Mouse (Mus musculus) lung, embryonic 14.5 days (tissue): ENCODE results near the gene Col4a1. TPM values are rescaled to one million over a fixed set of nuclear protein-coding genes. Genes with fewer than 3 reads are reported as not detected.

Source experiments
- ATAC-seq: fragments of 200-750 bp; cut with Nextera tagmentation; 2 replicates; pipeline ENCODE4 v1.8.0; 2017; ENCODE audit warnings: mild to moderate bottlenecking, moderate TSS enrichment, moderate library complexity; ENCODE audit not compliant: insufficient read depth
- DNase-seq: peaks from one replicate; pipeline ENCODE4 v3.0.0-alpha.2; 2015
- H3K27ac ChIP-seq: fragments of 300-500 bp; sonication (generic); 2 replicates; pipeline ENCODE4 v1.5.1; 2014; ENCODE audit warnings: low read depth, mild to moderate bottlenecking, moderate library complexity
- H3K27me3 ChIP-seq: fragments of 300-500 bp; sonication (generic); 2 replicates; pipeline ENCODE4 v1.6.1; 2014; ENCODE audit warnings: low read length, control low read depth; ENCODE audit not compliant: insufficient read depth
- H3K36me3 ChIP-seq: fragments of 300-500 bp; sonication (generic); 2 replicates; pipeline ENCODE4 v1.6.1; 2014; ENCODE audit warnings: control low read depth; ENCODE audit not compliant: insufficient read depth
- H3K4me1 ChIP-seq: fragments of 300-500 bp; sonication (generic); 2 replicates; pipeline ENCODE4 v1.6.1; 2014; ENCODE audit warnings: antibody characterized with exemption, control low read depth; ENCODE audit not compliant: insufficient read depth
- H3K4me2 ChIP-seq: fragments of 300-500 bp; sonication (generic); 2 replicates; pipeline ENCODE4 v1.6.1; 2014; ENCODE audit warnings: mild to moderate bottlenecking
- H3K4me3 ChIP-seq: fragments of 300-500 bp; sonication (generic); 2 replicates; pipeline ENCODE4 v1.5.1; 2014; ENCODE audit warnings: low read depth, low read length
- H3K9ac ChIP-seq: fragments of 300-500 bp; sonication (generic); 2 replicates; pipeline ENCODE4 v1.6.1; 2014
- H3K9me3 ChIP-seq: fragments of 300-500 bp; sonication (generic); 2 replicates; pipeline ENCODE4 v1.6.1; 2016; ENCODE audit warnings: low read depth, low read length, control low read depth
- CTCF ChIP-seq: IDR thresholded peaks from 2 replicates; pipeline ENCODE4 v1.5.1; 2016; ENCODE audit warnings: antibody characterized with exemption, low read depth
- WGBS: fragments of 180-500 bp; shearing (Covaris S2); extraction: QIAGEN DNeasy Blood & Tissue Kit; methylation state at CpG from one replicate; pipeline ENCODE4 v1.1.7; 2014; 5-methylcytosine and 5-hydroxymethylcytosine counted together
- polyA plus RNA-seq: library from polyadenylated mRNA; unstranded; fragments of >200 nt; fragmentation: Nextera tagmentation; extraction: Ambion mirVana; gene quantifications from 2 replicates; pipeline ENCODE4 v1.2.1, GENCODE M21; 2014

The Col4a1 gene
- polyA plus RNA-seq, 1 experiment from 2014 or later: 389 TPM

GRCm38 (mm10) chr8:11282139-11282538 lies 30.5 kb downstream of the Col4a1 start:
- Histone ChIP-seq H3K4me2 (no peak overlapping the region), H3K4me3 (no peak overlapping the region), H3K9ac (no peak overlapping the region), H3K36me3 (0 out of 2 replicates have a peak, but pooled peaks cover 3% of the 10 kb centered on the region), H3K9me3 (no peaks in the 10 kb centered on the region), H3K27me3 (no peaks in the 10 kb centered on the region), H3K27ac (no peak overlapping the region), H3K4me1 (peaks cover 27% of the 10 kb centered on the region)
- TF ChIP-seq CTCF: no peak
- ATAC-seq (no peak), DNase-seq (no peak)
- WGBS: 76% methylated on average over 10 of the region's 10 CpGs

DNA sequence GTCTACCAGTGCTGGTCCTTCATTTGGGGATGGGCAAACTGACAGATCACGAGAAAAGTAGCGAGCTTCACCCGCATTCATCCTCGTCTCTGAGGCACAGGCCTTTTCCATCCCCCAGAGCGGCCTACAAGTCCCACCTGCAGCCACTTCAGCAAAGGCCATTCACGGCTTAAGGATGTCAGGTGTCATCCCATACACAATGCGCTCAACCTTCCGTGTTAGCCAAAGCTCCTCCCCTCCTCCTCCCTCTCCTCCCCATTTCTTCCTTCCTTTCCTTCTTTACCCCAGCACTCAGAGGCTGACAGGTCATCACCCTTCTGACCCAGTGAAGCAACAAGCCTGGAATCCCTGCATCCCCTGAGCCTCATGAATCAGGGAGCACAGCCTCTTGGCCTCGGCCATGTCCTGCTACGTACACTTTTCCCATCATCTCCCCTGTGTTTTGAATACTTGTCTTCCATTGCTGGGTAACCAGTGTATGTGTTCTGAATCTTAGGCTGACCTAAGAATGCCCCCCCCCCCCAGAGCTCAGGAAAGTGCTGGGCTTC lies 31.8 kb downstream of the Col4a1 start:
- H3K36me3 ChIP-seq: 0 out of 2 replicates have a peak, but pooled peaks cover 3% of the 10 kb centered on the region
- TF ChIP-seq CTCF: no peak
- no peaks in the 10 kb centered on the region for H3K27me3 ChIP-seq
- ATAC-seq (no peak), DNase-seq (no peak)
- no peak overlapping the region for H3K27ac ChIP-seq
- H3K4me3 ChIP-seq: no peak overlapping the region
- WGBS: 82% methylated on average over 10 of the region's 10 CpGs
- H3K9me3 ChIP-seq: no peaks in the 10 kb centered on the region
- H3K4me2 ChIP-seq: no peak overlapping the region
- no peak overlapping the region for H3K9ac ChIP-seq
- H3K4me1 ChIP-seq: peaks cover 29% of the 10 kb centered on the region

GRCm38 (mm10) chr8:11279296-11279826 lies 33.3 kb downstream of the Col4a1 start:
- WGBS: 57% methylated on average over 20 of the region's 20 CpGs
- H3K4me2 ChIP-seq: peak overlapping the region; percentile 21; the same call in 1 of the 2 replicates
- DNase-seq: peak; percentile 69

GRCm38 (mm10) chr8:11278101-11278611 lies 34.5 kb downstream of the Col4a1 start:
- Histone ChIP-seq H3K4me3 (no peak overlapping the region), H3K9me3 (no peaks in the 10 kb centered on the region), H3K36me3 (0 out of 2 replicates have a peak, but pooled peaks cover 3% of the 10 kb centered on the region), H3K27ac (peak overlapping the region; percentile 94), H3K27me3 (no peaks in the 10 kb centered on the region), H3K4me1 (peaks cover 33% of the 10 kb centered on the region), H3K9ac (peak overlapping the region; percentile 20; the same call in 1 of the 2 replicates), H3K4me2 (peak overlapping the region; percentile 27; the same call in 1 of the 2 replicates)
- TF ChIP-seq CTCF: no peak
- ATAC-seq: peak; percentile 83
- WGBS: 22% methylated on average over 4 of the region's 4 CpGs
- DNase-seq: peak; percentile 90

More at GRCm38 (mm10) chr8:11279296-11279826, 33.3 kb downstream of the Col4a1 start:
- H3K27me3 ChIP-seq: no peaks in the 10 kb centered on the region
- 0 out of 2 replicates have a peak, but pooled peaks cover 3% of the 10 kb centered on the region for H3K36me3 ChIP-seq
- peaks cover 36% of the 10 kb centered on the region for H3K4me1 ChIP-seq
- H3K27ac ChIP-seq: peak overlapping the region; percentile 94
- ATAC-seq: peak; percentile 14; the same call in 1 of the 2 replicates
- no peak overlapping the region for H3K4me3 ChIP-seq
- 0 out of 2 replicates have a peak overlapping the region, but pooled peaks have one; percentile 27 for H3K9ac ChIP-seq
- no peaks in the 10 kb centered on the region for H3K9me3 ChIP-seq
- TF ChIP-seq CTCF: no peak

DNA sequence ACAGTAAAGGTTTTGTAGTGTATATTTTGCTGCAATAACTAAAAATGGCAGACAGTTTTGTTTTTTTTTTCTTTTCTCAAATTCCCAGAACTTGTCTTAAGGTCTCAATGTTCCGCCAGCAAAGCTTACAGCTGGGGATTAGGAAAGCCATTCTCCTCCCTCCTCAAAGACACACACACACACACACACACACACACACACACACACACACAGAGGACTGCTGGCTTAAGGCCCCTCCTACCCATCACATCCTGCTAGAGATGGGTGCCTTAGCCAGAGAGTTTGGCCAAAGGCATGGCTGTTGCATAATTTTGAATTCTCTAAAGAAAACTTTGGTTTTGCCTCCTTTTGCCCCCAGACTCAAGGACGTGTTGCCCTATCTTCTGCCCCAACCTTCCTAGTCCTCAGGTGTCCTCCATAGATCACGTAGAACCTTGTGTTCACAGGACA lies 35.0 kb downstream of the Col4a1 start:
- Histone ChIP-seq H3K27ac (peak overlapping the region; percentile 94), H3K4me3 (no peak overlapping the region), H3K4me2 (peak overlapping the region; percentile 27; the same call in 1 of the 2 replicates), H3K9ac (no peak overlapping the region), H3K27me3 (no peaks in the 10 kb centered on the region), H3K36me3 (0 out of 2 replicates have a peak, but pooled peaks cover 3% of the 10 kb centered on the region), H3K9me3 (no peaks in the 10 kb centered on the region), H3K4me1 (peaks cover 33% of the 10 kb centered on the region)
- no peak for TF ChIP-seq CTCF
- ATAC-seq (no peak), DNase-seq (peak; percentile 64)
- WGBS: 52% methylated on average over 3 of the region's 3 CpGs

DNA sequence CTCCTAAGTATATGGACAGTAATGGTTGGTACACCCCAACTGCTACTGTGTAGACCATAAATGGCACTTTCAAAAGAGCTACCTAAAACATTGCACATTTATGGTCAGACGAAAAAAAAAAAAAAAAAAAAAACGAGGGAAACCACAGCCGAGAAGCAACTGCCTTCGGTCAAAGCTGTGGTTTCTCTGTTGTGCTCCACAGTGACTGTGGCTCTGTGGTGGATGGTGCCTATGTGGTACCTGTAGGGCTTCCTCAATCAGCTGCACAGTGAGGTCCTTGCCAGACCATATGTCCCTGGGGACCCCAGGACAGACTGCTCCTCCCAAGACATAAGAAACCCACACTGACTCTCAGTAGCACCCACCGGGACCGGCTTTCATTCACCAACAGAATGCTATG lies 36.3 kb downstream of the Col4a1 start:
- WGBS: 65% methylated on average over 6 of the region's 6 CpGs

GRCm38 (mm10) chr8:11274415-11274814 lies 38.2 kb downstream of the Col4a1 start:
- H3K4me3 ChIP-seq: no peak overlapping the region
- H3K4me1 ChIP-seq: peaks cover 40% of the 10 kb centered on the region
- WGBS: 54% methylated on average over 7 of the region's 7 CpGs
- ATAC-seq (no peak), DNase-seq (no peak)
- H3K4me2 ChIP-seq: no peak overlapping the region
- H3K27ac ChIP-seq: no peak overlapping the region
- no peaks in the 10 kb centered on the region for H3K27me3 ChIP-seq
- H3K9ac ChIP-seq: no peak overlapping the region
- no peaks in the 10 kb centered on the region for H3K9me3 ChIP-seq
- peaks cover 2% of the 10 kb centered on the region; the same call in 1 of the 2 replicates for H3K36me3 ChIP-seq
- TF ChIP-seq CTCF: no peak

More for the DNA sequence above, 36.3 kb downstream of the Col4a1 start:
- no peak for ATAC-seq
- Histone ChIP-seq H3K4me3 (no peak overlapping the region), H3K9ac (no peak overlapping the region), H3K27ac (no peak overlapping the region), H3K27me3 (no peaks in the 10 kb centered on the region), H3K4me2 (no peak overlapping the region), H3K4me1 (peaks cover 40% of the 10 kb centered on the region), H3K9me3 (no peaks in the 10 kb centered on the region), H3K36me3 (peaks cover 2% of the 10 kb centered on the region; the same call in 1 of the 2 replicates)
- DNase-seq: no peak
- no peak for TF ChIP-seq CTCF
